Mouse (Mus musculus): ENCODE measurements around the gene Lcn2. TPM values are rescaled to one million over a fixed set of nuclear protein-coding genes. Genes with fewer than 3 reads are reported as not detected.
A peak's percentile ranks its signal among the peaks of the same experiment; 100 is the strongest.

Gene Lcn2
- polyA plus RNA-seq, 1 experiment = 9.4 TPM

DNA sequence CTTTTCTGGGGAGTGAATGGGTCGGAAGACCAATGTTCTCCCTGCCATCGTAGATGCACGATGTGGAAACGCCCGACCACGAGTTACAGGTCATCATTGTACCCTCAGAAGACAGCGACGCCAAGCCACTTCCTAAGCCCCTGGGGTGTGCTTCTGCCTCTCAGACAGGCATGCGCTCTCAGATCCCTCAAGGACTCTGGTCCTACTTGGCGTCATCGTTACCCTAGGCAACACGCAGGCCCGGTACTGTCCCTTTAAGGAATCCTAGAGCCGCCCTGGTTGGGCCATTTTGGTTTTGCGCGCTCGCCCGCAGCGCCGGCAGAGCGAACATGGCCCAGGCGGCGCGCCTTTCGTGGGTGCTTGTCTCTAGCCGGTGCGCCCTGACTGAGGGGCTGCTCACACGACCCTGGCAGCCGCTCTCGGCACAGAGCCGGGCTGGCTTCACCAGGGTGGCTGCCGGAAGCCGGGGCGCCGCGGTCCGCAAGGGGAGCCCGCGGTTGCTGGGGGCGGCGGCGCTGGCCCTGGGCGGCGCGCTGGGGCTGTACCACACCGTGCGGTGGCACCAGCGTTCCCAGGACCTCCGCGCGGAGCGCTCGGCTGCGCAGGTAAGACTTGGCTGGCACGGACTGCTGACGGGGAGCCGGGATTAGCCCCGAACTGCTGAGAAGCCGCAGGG, 8.0 kb upstream of the Lcn2 start:
- TF ChIP-seq CTCF (conservative IDR thresholded peaks at IDR 0.05; ENCODE audit: insufficient read depth, insufficient read length, low read depth, low read length) (no peak), POLR2A (IDR thresholded peaks at IDR 0.05; ENCODE audit: low read depth, low read length) (no peak)
- H3K4me1 ChIP-seq (ENCODE audit: control insufficient read depth, insufficient read depth, low read length) = peaks cover 7% of the 10 kb centered on the region; the same call in 1 of the 2 replicates
- H3K27me3 ChIP-seq (replicated peaks; ENCODE audit: control insufficient read depth, insufficient read depth, low read length) = no peaks in the 10 kb centered on the region

GRCm38 (mm10) chr2:32395484-32395945, 7.5 kb upstream of the Lcn2 start, which contains the start of gene Ptges2:
Ptges2 (plus strand) TSS chr2:32395896.
- H3K4me3 ChIP-seq (ENCODE audit: insufficient read depth, low read depth, low read length) = peak within 1 kb of the TSS; percentile 97
- TF ChIP-seq POLR2A (IDR thresholded peaks at IDR 0.05; ENCODE audit: low read depth, low read length) (peak; percentile 27), CTCF (conservative IDR thresholded peaks at IDR 0.05; ENCODE audit: insufficient read depth, insufficient read length, low read depth, low read length) (no peak)
- peaks cover 10% of the 10 kb centered on the region; the same call in 1 of the 2 replicates for H3K4me1 ChIP-seq (ENCODE audit: control insufficient read depth, insufficient read depth, low read length)
- H3K27ac ChIP-seq (ENCODE audit: insufficient read depth, low read depth, low read length) = peak within 1 kb of the TSS; percentile 90
- DNase-seq = peak; percentile 96
- no peaks in the 10 kb centered on the region for H3K36me3 ChIP-seq (ENCODE audit: control insufficient read depth, insufficient read depth, low read length)
- 0% methylated on average over 31 of the region's 31 CpGs for WGBS
- H3K27me3 ChIP-seq (replicated peaks; ENCODE audit: control insufficient read depth, insufficient read depth, low read length) = no peaks in the 10 kb centered on the region

More for the DNA sequence above, 8.0 kb upstream of the Lcn2 start:
- H3K4me3 ChIP-seq (ENCODE audit: insufficient read depth, low read depth, low read length) = peak overlapping the region; percentile 97
- H3K27ac ChIP-seq (ENCODE audit: insufficient read depth, low read depth, low read length) = peak overlapping the region; percentile 90
- DNase-seq = peak; percentile 97
- no peaks in the 10 kb centered on the region for H3K36me3 ChIP-seq (ENCODE audit: control insufficient read depth, insufficient read depth, low read length)
- under 1% methylated on average over 59 of the region's 59 CpGs for WGBS

- Histone ChIP-seq H3K4me3 (ENCODE audit: insufficient read depth, low read depth, low read length) (peak overlapping the region; percentile 97), H3K4me1 (ENCODE audit: control insufficient read depth, insufficient read depth, low read length) (peaks cover 10% of the 10 kb centered on the region; the same call in 1 of the 2 replicates), H3K36me3 (ENCODE audit: control insufficient read depth, insufficient read depth, low read length) (no peaks in the 10 kb centered on the region), H3K27ac (ENCODE audit: insufficient read depth, low read depth, low read length) (peak overlapping the region; percentile 87), H3K27me3 (replicated peaks; ENCODE audit: control insufficient read depth, insufficient read depth, low read length) (no peaks in the 10 kb centered on the region)
- 3% methylated on average over 8 of the region's 8 CpGs for WGBS
- TF ChIP-seq POLR2A (IDR thresholded peaks at IDR 0.05; ENCODE audit: low read depth, low read length) = no peak
- peak; percentile 41 for TF ChIP-seq CTCF (conservative IDR thresholded peaks at IDR 0.05; ENCODE audit: insufficient read depth, insufficient read length, low read depth, low read length)
- DNase-seq = peak; percentile 52
Observed at GRCm38 (mm10) chr2:32394973-32395372, 6.9 kb upstream of the Lcn2 start.

GRCm38 (mm10) chr2:32392063-32392462, 4.0 kb upstream of the Lcn2 start:
- Histone ChIP-seq H3K27ac (ENCODE audit: insufficient read depth, low read depth, low read length) (peak overlapping the region; percentile 13; the same call in 1 of the 2 replicates), H3K4me3 (ENCODE audit: insufficient read depth, low read depth, low read length) (no peak overlapping the region), H3K36me3 (ENCODE audit: control insufficient read depth, insufficient read depth, low read length) (no peaks in the 10 kb centered on the region), H3K4me1 (ENCODE audit: control insufficient read depth, insufficient read depth, low read length) (peaks cover 7% of the 10 kb centered on the region; the same call in 1 of the 2 replicates), H3K27me3 (replicated peaks; ENCODE audit: control insufficient read depth, insufficient read depth, low read length) (no peaks in the 10 kb centered on the region)
- 31% methylated on average over 5 of the region's 5 CpGs for WGBS
- TF ChIP-seq CTCF (conservative IDR thresholded peaks at IDR 0.05; ENCODE audit: insufficient read depth, insufficient read length, low read depth, low read length) (no peak), POLR2A (IDR thresholded peaks at IDR 0.05; ENCODE audit: low read depth, low read length) (no peak)
- DNase-seq = peak; percentile 86

DNA sequence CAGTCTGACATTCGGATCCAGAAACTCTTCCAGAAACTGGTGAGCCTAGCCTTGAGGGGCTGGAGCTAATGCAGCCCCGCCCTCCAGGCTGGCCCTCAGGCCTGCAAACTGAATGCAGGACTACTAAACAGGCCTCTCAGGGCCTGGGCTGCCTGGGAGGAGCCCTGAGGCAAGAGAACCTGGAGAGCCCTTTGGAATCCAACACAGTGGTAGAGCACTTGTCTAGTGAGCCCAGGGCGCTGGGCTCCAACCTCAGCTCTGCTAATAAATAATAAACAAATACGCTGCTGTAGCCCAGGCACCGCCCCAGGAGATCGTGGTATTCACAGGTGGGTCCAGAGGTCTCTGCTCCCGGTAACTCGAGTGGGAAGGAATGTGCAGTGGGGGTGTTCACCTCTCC, 2.8 kb upstream of the Lcn2 start:
- WGBS = 46% methylated on average over 8 of the region's 8 CpGs
- DNase-seq = peak; percentile 77

GRCm38 (mm10) chr2:32389157-32389556, 1.1 kb upstream of the Lcn2 start:
- H3K4me3 ChIP-seq (ENCODE audit: insufficient read depth, low read depth, low read length) = no peak overlapping the region
- H3K27ac ChIP-seq (ENCODE audit: insufficient read depth, low read depth, low read length) = no peak overlapping the region
- TF ChIP-seq POLR2A (IDR thresholded peaks at IDR 0.05; ENCODE audit: low read depth, low read length) = no peak
- no peak for TF ChIP-seq CTCF (conservative IDR thresholded peaks at IDR 0.05; ENCODE audit: insufficient read depth, insufficient read length, low read depth, low read length)
- H3K36me3 ChIP-seq (ENCODE audit: control insufficient read depth, insufficient read depth, low read length) = no peaks in the 10 kb centered on the region
- H3K4me1 ChIP-seq (ENCODE audit: control insufficient read depth, insufficient read depth, low read length) = peaks cover 3% of the 10 kb centered on the region; the same call in 1 of the 2 replicates
- no peaks in the 10 kb centered on the region for H3K27me3 ChIP-seq (replicated peaks; ENCODE audit: control insufficient read depth, insufficient read depth, low read length)
- no peak for DNase-seq
- WGBS = 75% methylated on average over 2 of the region's 2 CpGs

More for the DNA sequence above, 2.8 kb upstream of the Lcn2 start:
- Histone ChIP-seq H3K27me3 (replicated peaks; ENCODE audit: control insufficient read depth, insufficient read depth, low read length) (no peaks in the 10 kb centered on the region), H3K36me3 (ENCODE audit: control insufficient read depth, insufficient read depth, low read length) (no peaks in the 10 kb centered on the region), H3K4me3 (ENCODE audit: insufficient read depth, low read depth, low read length) (no peak overlapping the region), H3K4me1 (ENCODE audit: control insufficient read depth, insufficient read depth, low read length) (peaks cover 7% of the 10 kb centered on the region; the same call in 1 of the 2 replicates), H3K27ac (ENCODE audit: insufficient read depth, low read depth, low read length) (no peak overlapping the region)
- TF ChIP-seq CTCF (conservative IDR thresholded peaks at IDR 0.05; ENCODE audit: insufficient read depth, insufficient read length, low read depth, low read length) (no peak), POLR2A (IDR thresholded peaks at IDR 0.05; ENCODE audit: low read depth, low read length) (no peak)

DNA sequence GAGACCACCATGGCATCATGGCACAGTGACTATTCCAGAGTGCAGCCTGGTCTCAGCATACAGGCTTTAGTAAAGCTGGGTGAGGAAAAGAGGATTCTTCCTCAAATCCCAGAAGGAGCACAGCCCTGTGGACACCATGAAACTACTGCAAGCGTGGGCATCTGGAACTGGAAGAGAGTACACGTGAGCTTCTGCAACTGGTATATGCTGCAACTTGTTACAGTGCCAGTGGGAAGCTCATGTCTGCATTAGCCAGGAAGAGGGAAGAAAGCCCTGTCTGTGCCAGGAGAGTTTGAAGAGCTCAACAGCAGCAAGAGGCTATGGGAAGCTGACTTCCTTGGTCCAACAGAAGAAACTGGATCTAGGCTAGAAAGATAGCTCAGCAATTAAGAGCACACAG, 5.4 kb downstream of the Lcn2 start:
- no peak for DNase-seq
- peaks cover 3% of the 10 kb centered on the region; the same call in 1 of the 2 replicates for H3K4me1 ChIP-seq (ENCODE audit: control insufficient read depth, insufficient read depth, low read length)
- no peak overlapping the region for H3K27ac ChIP-seq (ENCODE audit: insufficient read depth, low read depth, low read length)
- no peaks in the 10 kb centered on the region for H3K27me3 ChIP-seq (replicated peaks; ENCODE audit: control insufficient read depth, insufficient read depth, low read length)
- H3K4me3 ChIP-seq (ENCODE audit: insufficient read depth, low read depth, low read length) = no peak overlapping the region
- H3K36me3 ChIP-seq (ENCODE audit: control insufficient read depth, insufficient read depth, low read length) = no peaks in the 10 kb centered on the region
- 79% methylated on average over 2 of the region's 2 CpGs for WGBS
- no peak for TF ChIP-seq POLR2A (IDR thresholded peaks at IDR 0.05; ENCODE audit: low read depth, low read length)
